Mouse (Mus musculus) erythroblast, embryonic 14.5 days (primary cell): ENCODE measurements around the gene Rasa3. TPM values are rescaled to one million over a fixed set of nuclear protein-coding genes. Genes with fewer than 3 reads are reported as not detected.

Experiments used
- H3K27me3 ChIP-seq: 2 replicates; pipeline ENCODE4 v1.6.1; 2012; ENCODE audit warnings: inconsistent platforms; ENCODE audit not compliant: control insufficient read depth
- H3K36me3 ChIP-seq: 2 replicates; pipeline ENCODE4 v1.6.1; 2012; ENCODE audit warnings: mild to moderate bottlenecking, inconsistent platforms; ENCODE audit not compliant: control insufficient read depth
- H3K4me1 ChIP-seq: 2 replicates; pipeline ENCODE4 v1.6.1; 2012; ENCODE audit warnings: inconsistent platforms; ENCODE audit not compliant: control insufficient read depth
- H3K4me3 ChIP-seq: replicated peaks from 2 replicates; pipeline ENCODE3; 2012; ENCODE audit warnings: moderate library complexity, mild to moderate bottlenecking, inconsistent platforms
- H3K9me3 ChIP-seq: 2 replicates; pipeline ENCODE4 v1.6.1; 2012; ENCODE audit warnings: low read length, inconsistent platforms, mixed read lengths; ENCODE audit not compliant: control insufficient read depth
- GATA1 ChIP-seq: IDR thresholded peaks from 2 replicates; pipeline ENCODE4 v1.6.1; 2012; ENCODE audit warnings: low read length, inconsistent platforms, mixed read lengths
- TAL1 ChIP-seq: IDR thresholded peaks from 3 replicates; pipeline ENCODE4 v1.6.1; 2012; ENCODE audit warnings: low read length, inconsistent platforms, mixed read lengths
- polyA plus RNA-seq: library from polyadenylated mRNA; stranded (reverse); fragments of >175 nt; gene quantifications from 2 replicates; pipeline ENCODE4 v1.2.3, GENCODE M21; 2012

Gene Rasa3
- polyA plus RNA-seq, 1 experiment = 0.10 TPM

GRCm38 (mm10) chr8:13647591-13647990, 29.8 kb downstream of the Rasa3 start:
- TF ChIP-seq TAL1 (no peak), GATA1 (no peak)
- H3K36me3 ChIP-seq = no peaks in the 10 kb centered on the region
- peaks cover 5% of the 10 kb centered on the region; the same call in 1 of the 2 replicates for H3K4me1 ChIP-seq
- H3K9me3 ChIP-seq = no peaks in the 10 kb centered on the region
- no peak overlapping the region for H3K4me3 ChIP-seq
- H3K27me3 ChIP-seq = no peaks in the 10 kb centered on the region

DNA sequence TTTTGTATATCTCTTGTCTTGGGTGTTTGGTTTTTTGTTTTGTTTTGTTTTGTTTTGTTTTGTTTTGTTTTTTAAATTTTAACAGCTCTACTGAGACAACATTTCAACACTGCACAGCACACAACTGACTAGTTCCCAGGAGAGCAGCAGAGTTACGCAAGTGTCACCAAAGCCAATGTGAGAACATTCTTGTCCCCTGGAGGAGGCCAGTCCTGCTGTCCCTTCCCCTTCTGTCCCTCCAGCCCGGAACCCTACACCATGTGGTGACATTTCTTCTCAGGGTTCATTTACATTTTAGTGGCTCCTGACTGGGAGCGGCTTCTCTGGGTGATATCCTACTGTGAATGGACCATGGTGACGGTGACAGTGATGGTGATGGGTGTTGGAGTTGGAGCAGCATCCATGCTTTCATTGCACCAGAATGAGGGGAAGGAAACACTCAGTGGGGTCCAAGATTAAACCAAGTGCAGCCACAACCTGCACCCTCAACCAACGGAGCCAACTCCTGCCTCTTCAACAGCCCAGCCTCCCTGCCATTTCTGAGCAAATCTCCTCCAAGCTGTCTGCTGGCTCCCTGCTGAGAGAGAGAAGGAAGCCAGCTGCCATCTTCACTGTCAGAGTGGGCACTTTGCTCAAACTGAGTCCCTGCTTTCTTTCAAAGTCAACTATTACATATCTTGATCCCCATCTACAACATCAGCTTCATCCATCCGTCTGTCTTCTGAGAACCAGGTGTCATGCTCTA, 32.3 kb downstream of the Rasa3 start:
- Histone ChIP-seq H3K4me1 (peaks cover 8% of the 10 kb centered on the region; the same call in 1 of the 2 replicates), H3K36me3 (no peaks in the 10 kb centered on the region), H3K27me3 (no peaks in the 10 kb centered on the region), H3K4me3 (no peak overlapping the region), H3K9me3 (no peaks in the 10 kb centered on the region)
- TF ChIP-seq TAL1 (no peak), GATA1 (no peak)

- no peaks in the 10 kb centered on the region for H3K36me3 ChIP-seq
- no peak for TF ChIP-seq GATA1
- TF ChIP-seq TAL1 = no peak
- no peaks in the 10 kb centered on the region for H3K9me3 ChIP-seq
- H3K4me3 ChIP-seq = no peak overlapping the region
- peaks cover 8% of the 10 kb centered on the region; the same call in 1 of the 2 replicates for H3K4me1 ChIP-seq
- no peaks in the 10 kb centered on the region for H3K27me3 ChIP-seq
Measured at GRCm38 (mm10) chr8:13644155-13644554, 33.2 kb downstream of the Rasa3 start.

DNA sequence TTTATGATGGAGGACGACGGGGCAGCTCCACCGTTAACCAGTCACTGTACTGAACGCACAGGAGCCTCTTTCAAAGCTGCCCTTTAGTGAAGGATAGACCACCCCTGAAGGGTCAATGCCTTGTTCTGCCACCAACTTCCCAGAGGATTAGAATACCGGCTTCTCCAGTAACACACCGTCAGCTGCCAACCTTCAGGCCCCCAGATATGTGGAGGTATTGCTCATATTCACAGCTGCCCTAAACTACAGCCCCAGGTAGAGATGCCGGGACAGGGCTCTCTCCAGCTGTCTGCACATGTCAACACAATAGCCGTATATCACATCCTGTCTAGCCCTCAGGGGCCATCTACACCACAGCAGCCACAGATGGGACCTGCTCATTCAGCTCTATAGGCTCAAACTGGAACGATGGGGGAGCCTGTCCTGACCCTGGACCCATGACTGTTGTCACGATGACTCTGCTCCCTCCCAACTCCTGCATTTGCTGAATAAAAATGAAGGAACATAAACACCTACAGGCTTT, 34.7 kb downstream of the Rasa3 start:
- no peaks in the 10 kb centered on the region for H3K9me3 ChIP-seq
- TF ChIP-seq GATA1 = no peak
- TF ChIP-seq TAL1 = no peak
- no peaks in the 10 kb centered on the region for H3K27me3 ChIP-seq
- peaks cover 3% of the 10 kb centered on the region; the same call in 1 of the 2 replicates for H3K4me1 ChIP-seq
- H3K36me3 ChIP-seq = no peaks in the 10 kb centered on the region
- no peak overlapping the region for H3K4me3 ChIP-seq

GRCm38 (mm10) chr8:13641206-13641605, 36.2 kb downstream of the Rasa3 start:
- Histone ChIP-seq H3K27me3 (no peaks in the 10 kb centered on the region), H3K36me3 (no peaks in the 10 kb centered on the region), H3K9me3 (no peaks in the 10 kb centered on the region), H3K4me3 (no peak overlapping the region), H3K4me1 (peaks cover 3% of the 10 kb centered on the region; the same call in 1 of the 2 replicates)
- TF ChIP-seq TAL1 (no peak), GATA1 (no peak)

GRCm38 (mm10) chr8:13640452-13640883, 36.9 kb downstream of the Rasa3 start:
- TF ChIP-seq GATA1 (no peak), TAL1 (no peak)
- Histone ChIP-seq H3K4me1 (peaks cover 3% of the 10 kb centered on the region; the same call in 1 of the 2 replicates), H3K9me3 (no peaks in the 10 kb centered on the region), H3K36me3 (no peaks in the 10 kb centered on the region), H3K27me3 (no peaks in the 10 kb centered on the region), H3K4me3 (no peak overlapping the region)

DNA sequence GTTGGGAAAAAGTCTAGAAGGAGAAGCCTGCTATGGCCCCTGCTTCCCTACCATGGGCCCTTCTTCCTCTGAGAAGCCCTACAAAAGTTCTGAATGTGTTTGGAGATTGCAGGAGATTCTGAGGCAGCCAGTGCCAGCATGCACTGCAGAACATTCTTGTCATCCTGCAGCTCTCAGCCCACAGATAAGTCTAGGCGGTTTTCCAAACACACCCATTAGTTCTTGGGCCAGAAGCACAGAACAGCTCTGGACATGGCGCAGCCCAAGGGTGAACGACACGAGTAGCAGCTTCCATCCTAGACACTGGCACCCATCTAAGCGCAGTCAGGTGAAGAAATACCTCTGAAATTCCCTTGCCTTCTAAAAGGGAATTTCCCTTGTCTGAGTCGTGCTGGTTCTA, 44.3 kb downstream of the Rasa3 start:
- Histone ChIP-seq H3K36me3 (no peaks in the 10 kb centered on the region), H3K4me3 (no peak overlapping the region), H3K4me1 (peaks cover 10% of the 10 kb centered on the region), H3K9me3 (no peaks in the 10 kb centered on the region), H3K27me3 (no peaks in the 10 kb centered on the region)
- no peak for TF ChIP-seq GATA1
- no peak for TF ChIP-seq TAL1

- Histone ChIP-seq H3K9me3 (no peaks in the 10 kb centered on the region), H3K4me3 (no peak overlapping the region), H3K36me3 (no peaks in the 10 kb centered on the region; the same call in 1 of the 2 replicates), H3K4me1 (peaks cover 10% of the 10 kb centered on the region), H3K27me3 (no peaks in the 10 kb centered on the region)
- no peak for TF ChIP-seq GATA1
Measured at GRCm38 (mm10) chr8:13632309-13632708, 45.1 kb downstream of the Rasa3 start.

DNA sequence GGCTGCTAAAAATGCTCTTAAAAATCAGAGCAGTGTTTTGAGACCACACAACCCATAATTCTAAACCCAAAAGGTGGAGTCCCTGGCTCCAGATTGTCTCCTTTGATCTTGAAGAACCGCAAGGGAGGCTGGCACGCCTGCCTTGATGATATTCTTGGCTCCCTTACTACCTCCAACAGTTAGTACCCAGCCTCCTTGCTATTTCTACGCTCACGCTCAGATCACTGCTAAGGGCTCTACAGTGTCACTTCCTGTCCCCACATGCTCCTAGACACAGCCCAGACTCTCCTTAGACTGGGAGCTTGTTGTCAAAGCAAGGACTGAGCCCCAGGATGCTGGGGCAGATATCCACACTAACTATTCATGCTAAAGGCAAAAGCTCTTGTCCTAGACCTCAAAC, 46.6 kb downstream of the Rasa3 start:
- TF ChIP-seq GATA1 = no peak
- TF ChIP-seq TAL1 = no peak
- H3K27me3 ChIP-seq = no peaks in the 10 kb centered on the region
- no peaks in the 10 kb centered on the region; the same call in 1 of the 2 replicates for H3K36me3 ChIP-seq
- H3K4me3 ChIP-seq = no peak overlapping the region
- peaks cover 10% of the 10 kb centered on the region for H3K4me1 ChIP-seq
- no peaks in the 10 kb centered on the region for H3K9me3 ChIP-seq

- no peaks in the 10 kb centered on the region; the same call in 1 of the 2 replicates for H3K36me3 ChIP-seq
- TF ChIP-seq TAL1 (no peak), GATA1 (no peak)
- H3K4me1 ChIP-seq = peaks cover 10% of the 10 kb centered on the region
Measured at GRCm38 (mm10) chr8:13630171-13630570, 47.2 kb downstream of the Rasa3 start.

More at GRCm38 (mm10) chr8:13630171-13630570, 47.2 kb downstream of the Rasa3 start:
- Histone ChIP-seq H3K27me3 (no peaks in the 10 kb centered on the region), H3K9me3 (no peaks in the 10 kb centered on the region), H3K4me3 (no peak overlapping the region)
